Mouse (Mus musculus): ENCODE results near the gene G430095P16Rik. TPM values are rescaled to one million over a fixed set of nuclear protein-coding genes. Genes with fewer than 3 reads are reported as not detected.
A peak's percentile ranks its signal among the peaks of the same experiment; 100 is the strongest.

Gene G430095P16Rik
- polyA plus RNA-seq, 1 experiment = 2.0 TPM

DNA sequence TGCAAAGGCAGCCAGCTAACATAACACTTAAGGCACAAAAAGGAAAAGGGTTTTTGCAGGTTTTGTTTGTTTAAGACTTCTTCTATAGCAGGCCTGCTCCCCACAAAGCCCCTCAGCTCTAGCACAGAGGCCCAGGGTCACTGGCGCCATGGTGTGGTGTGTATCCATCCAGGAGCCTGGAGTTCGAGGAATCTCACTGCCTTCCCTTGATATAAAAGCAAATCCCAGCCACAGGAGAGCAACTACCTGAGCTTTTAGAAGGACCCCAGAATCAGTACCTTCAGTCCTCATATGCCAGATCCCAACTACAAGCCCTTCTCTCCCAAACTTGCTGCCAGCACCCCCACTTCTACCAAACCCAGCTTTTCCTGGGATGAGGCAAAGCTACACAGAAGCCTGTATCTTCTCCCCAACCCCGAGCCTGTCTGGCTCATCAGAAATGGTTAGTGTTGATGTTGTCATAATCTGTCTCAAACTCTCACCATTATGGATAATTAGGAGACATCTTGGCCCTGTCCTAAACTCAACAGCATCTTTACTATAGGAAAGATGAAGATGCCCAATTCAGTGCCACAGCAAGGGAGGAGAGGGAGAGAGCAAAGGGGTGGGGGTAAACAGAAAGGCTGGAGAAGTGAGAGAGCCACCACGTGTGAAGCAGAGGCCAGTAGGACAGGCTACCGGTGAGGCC lies 48.3 kb downstream of the G430095P16Rik start:
- DNase-seq = no peak
- WGBS = 47% methylated on average over 5 of the region's 5 CpGs
- no peak overlapping the region for H3K4me3 ChIP-seq (replicated peaks; ENCODE audit: extremely low read depth, low read depth, low read length)
- TF ChIP-seq POLR2A (IDR thresholded peaks at IDR 0.05; ENCODE audit: borderline replicate concordance, extremely low read depth, low read depth, low read length) (no peak), CTCF (IDR thresholded peaks at IDR 0.05; ENCODE audit: insufficient read depth, low read length) (no peak)
- H3K4me1 ChIP-seq (ENCODE audit: control insufficient read depth, insufficient read depth, low read length) = peaks cover 35% of the 10 kb centered on the region

- no peak for TF ChIP-seq CTCF (IDR thresholded peaks at IDR 0.05; ENCODE audit: insufficient read depth, low read length)
- peak; percentile 29; the same call in 1 of the 2 replicates for TF ChIP-seq POLR2A (IDR thresholded peaks at IDR 0.05; ENCODE audit: borderline replicate concordance, extremely low read depth, low read depth, low read length)
- Histone ChIP-seq H3K4me3 (replicated peaks; ENCODE audit: extremely low read depth, low read depth, low read length) (peak overlapping the region; percentile 27), H3K4me1 (ENCODE audit: control insufficient read depth, insufficient read depth, low read length) (peaks cover 33% of the 10 kb centered on the region)
- DNase-seq = peak; percentile 62
- 29% methylated on average over 34 of the region's 34 CpGs for WGBS
These were observed 49.2 kb downstream of the G430095P16Rik start for GRCm38 (mm10) chr8:84771941-84772378.

- Histone ChIP-seq H3K4me3 (replicated peaks; ENCODE audit: extremely low read depth, low read depth, low read length) (no peak overlapping the region), H3K4me1 (ENCODE audit: control insufficient read depth, insufficient read depth, low read length) (peaks cover 33% of the 10 kb centered on the region)
- 35% methylated on average over 3 of the region's 3 CpGs for WGBS
- no peak for DNase-seq
- TF ChIP-seq POLR2A (IDR thresholded peaks at IDR 0.05; ENCODE audit: borderline replicate concordance, extremely low read depth, low read depth, low read length) = no peak
- no peak for TF ChIP-seq CTCF (IDR thresholded peaks at IDR 0.05; ENCODE audit: insufficient read depth, low read length)
These were observed 49.8 kb downstream of the G430095P16Rik start for GRCm38 (mm10) chr8:84772628-84773027.

- peaks cover 33% of the 10 kb centered on the region for H3K4me1 ChIP-seq (ENCODE audit: control insufficient read depth, insufficient read depth, low read length)
- no peak for DNase-seq
- 28% methylated on average over 9 of the region's 9 CpGs for WGBS
- TF ChIP-seq CTCF (IDR thresholded peaks at IDR 0.05; ENCODE audit: insufficient read depth, low read length) (no peak), POLR2A (IDR thresholded peaks at IDR 0.05; ENCODE audit: borderline replicate concordance, extremely low read depth, low read depth, low read length) (no peak)
- no peak overlapping the region for H3K4me3 ChIP-seq (replicated peaks; ENCODE audit: extremely low read depth, low read depth, low read length)
These were observed 50.5 kb downstream of the G430095P16Rik start for GRCm38 (mm10) chr8:84773304-84773703.

GRCm38 (mm10) chr8:84773833-84774232 lies 51.0 kb downstream of the G430095P16Rik start:
- TF ChIP-seq CTCF (IDR thresholded peaks at IDR 0.05; ENCODE audit: insufficient read depth, low read length) = no peak
- DNase-seq = no peak
- Histone ChIP-seq H3K4me1 (ENCODE audit: control insufficient read depth, insufficient read depth, low read length) (peaks cover 33% of the 10 kb centered on the region), H3K4me3 (replicated peaks; ENCODE audit: extremely low read depth, low read depth, low read length) (peak overlapping the region; percentile 54)
- 2% methylated on average over 19 of the region's 19 CpGs for WGBS

GRCm38 (mm10) chr8:84774473-84774911 lies 51.7 kb downstream of the G430095P16Rik start:
- no peak for TF ChIP-seq CTCF (IDR thresholded peaks at IDR 0.05; ENCODE audit: insufficient read depth, low read length)
- TF ChIP-seq POLR2A (IDR thresholded peaks at IDR 0.05; ENCODE audit: borderline replicate concordance, extremely low read depth, low read depth, low read length) = no peak
- WGBS = 17% methylated on average over 10 of the region's 10 CpGs
- Histone ChIP-seq H3K4me3 (replicated peaks; ENCODE audit: extremely low read depth, low read depth, low read length) (no peak overlapping the region), H3K4me1 (ENCODE audit: control insufficient read depth, insufficient read depth, low read length) (peaks cover 33% of the 10 kb centered on the region)
- DNase-seq = no peak

DNA sequence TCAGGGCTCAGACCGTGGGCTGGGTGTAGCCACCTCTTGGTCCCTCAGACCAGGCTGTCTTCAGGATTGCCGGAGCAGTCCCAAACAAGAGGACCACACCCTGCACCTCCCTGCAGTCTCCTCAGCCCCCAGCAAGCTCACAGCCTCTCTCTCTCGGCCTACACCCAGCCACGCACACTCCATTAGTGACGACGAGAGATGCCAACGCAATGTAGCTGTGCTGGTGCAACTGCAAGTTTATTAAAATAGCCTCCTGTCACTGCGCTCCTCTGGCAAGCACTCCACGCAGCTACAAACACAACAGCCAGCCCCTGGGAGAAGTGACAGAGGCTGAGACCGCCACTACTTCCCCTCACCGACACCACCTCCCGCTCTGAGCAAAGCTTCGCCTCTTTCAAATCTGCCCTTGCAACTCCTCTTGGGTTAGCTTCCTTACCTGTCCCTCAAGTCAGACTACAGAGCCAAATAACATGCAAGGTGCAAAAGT lies 52.3 kb downstream of the G430095P16Rik start:
- no peak for DNase-seq
- WGBS = 7% methylated on average over 13 of the region's 13 CpGs
- H3K4me3 ChIP-seq (replicated peaks; ENCODE audit: extremely low read depth, low read depth, low read length) = no peak overlapping the region
- no peak for TF ChIP-seq CTCF (IDR thresholded peaks at IDR 0.05; ENCODE audit: insufficient read depth, low read length)
- no peak for TF ChIP-seq POLR2A (IDR thresholded peaks at IDR 0.05; ENCODE audit: borderline replicate concordance, extremely low read depth, low read depth, low read length)
- peaks cover 29% of the 10 kb centered on the region for H3K4me1 ChIP-seq (ENCODE audit: control insufficient read depth, insufficient read depth, low read length)

DNA sequence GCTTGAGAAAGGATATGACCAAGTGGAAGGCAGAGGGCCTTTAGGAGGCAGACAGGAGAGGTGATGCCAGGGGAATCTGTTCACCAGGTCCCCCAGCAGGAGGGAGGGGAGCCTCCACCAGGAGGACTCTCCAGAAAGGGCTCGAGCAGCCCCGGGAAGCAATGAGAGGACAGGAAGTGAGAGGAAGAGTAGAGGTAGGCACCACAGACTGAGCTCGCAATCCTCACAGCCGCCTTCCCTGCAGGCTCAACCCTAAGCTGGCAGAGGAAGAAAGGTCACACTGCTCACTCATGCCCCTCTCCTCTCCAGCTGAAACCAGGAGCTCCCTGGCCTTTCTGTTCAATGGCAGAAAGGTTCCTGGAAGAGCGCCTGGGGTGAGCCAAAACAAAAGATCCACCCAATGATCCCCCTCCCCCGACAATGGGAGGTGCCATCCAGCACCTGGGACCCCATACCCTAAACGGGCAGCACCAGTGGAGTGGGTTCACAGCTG lies 52.9 kb downstream of the G430095P16Rik start:
- Histone ChIP-seq H3K4me3 (replicated peaks; ENCODE audit: extremely low read depth, low read depth, low read length) (no peak overlapping the region), H3K4me1 (ENCODE audit: control insufficient read depth, insufficient read depth, low read length) (peaks cover 28% of the 10 kb centered on the region)
- TF ChIP-seq CTCF (IDR thresholded peaks at IDR 0.05; ENCODE audit: insufficient read depth, low read length) = no peak
- no peak for TF ChIP-seq POLR2A (IDR thresholded peaks at IDR 0.05; ENCODE audit: borderline replicate concordance, extremely low read depth, low read depth, low read length)
- WGBS = 37% methylated on average over 7 of the region's 7 CpGs
- no peak for DNase-seq

Other genes starting within 250 kb of the G430095P16Rik start
- 34.6 and 47.1 TPM in 2 replicates for gene Ier2, start 60.2 kb upstream of the G430095P16Rik start, polyA plus RNA-seq (2012; rRNA removed)
- gene Trmt1, start 36.7 kb upstream of the G430095P16Rik start, polyA plus RNA-seq (2012; rRNA removed) = 87.5 and 99.1 TPM in 2 replicates
- 72.5 and 81.8 TPM in 2 replicates for gene Nacc1, start 35.1 kb upstream of the G430095P16Rik start, polyA plus RNA-seq (2012; rRNA removed)
- gene Lyl1, start 21.6 kb upstream of the G430095P16Rik start, polyA plus RNA-seq (2012; rRNA removed) = 20.2 and 21.9 TPM in 2 replicates
- gene Nfix, start 77.3 kb downstream of the G430095P16Rik start, polyA plus RNA-seq (2012; rRNA removed) = 80.1 and 96.2 TPM in 2 replicates
- 2.5 and 2.9 TPM in 2 replicates for gene Dand5, start 99.8 kb downstream of the G430095P16Rik start, polyA plus RNA-seq (2012; rRNA removed)
- 21.3 and 31.7 TPM in 2 replicates for gene Gadd45gip1, start 108.5 kb downstream of the G430095P16Rik start, polyA plus RNA-seq (2012; rRNA removed)
- gene Rad23a, start 117.7 kb downstream of the G430095P16Rik start, polyA plus RNA-seq (2012; rRNA removed) = 72.6 and 75.9 TPM in 2 replicates
- gene Calr, start 123.9 kb downstream of the G430095P16Rik start, polyA plus RNA-seq (2012; rRNA removed) = 152 and 189 TPM in 2 replicates
- 33.8 and 42.4 TPM in 2 replicates for gene Farsa, start 134.0 kb downstream of the G430095P16Rik start, polyA plus RNA-seq (2012; rRNA removed)
- 1.5 and 1.8 TPM in 2 replicates for gene Syce2, start 149.1 kb downstream of the G430095P16Rik start, polyA plus RNA-seq (2012; rRNA removed)
- gene Gcdh, start 170.9 kb downstream of the G430095P16Rik start, polyA plus RNA-seq (2012; rRNA removed) = 65.8 and 75.3 TPM in 2 replicates
- gene Klf1, start 178.9 kb downstream of the G430095P16Rik start, polyA plus RNA-seq (2012; rRNA removed) = 0.14 and 0.23 TPM in 2 replicates
- 19.6 and 26.7 TPM in 2 replicates for gene Dnase2a, start 185.6 kb downstream of the G430095P16Rik start, polyA plus RNA-seq (2012; rRNA removed)
- 0.34 and 0.41 TPM in 2 replicates for gene Mast1, start 214.4 kb downstream of the G430095P16Rik start, polyA plus RNA-seq (2012; rRNA removed)
- not detected in 2 replicates for gene Rtbdn, start 224.0 kb downstream of the G430095P16Rik start, polyA plus RNA-seq (2012; rRNA removed)
- gene Gm49661, start 246.4 kb downstream of the G430095P16Rik start, polyA plus RNA-seq (2012; rRNA removed) = not detected in 2 replicates
- gene Prdx2, start 246.6 kb downstream of the G430095P16Rik start, polyA plus RNA-seq (2012; rRNA removed) = 93.2 and 117 TPM in 2 replicates
- 27.4 and 30.4 TPM in 2 replicates for gene Rnaseh2a, start 246.8 kb downstream of the G430095P16Rik start, polyA plus RNA-seq (2012; rRNA removed)

Measured in lung, adult 2 months (tissue).